Mouse (Mus musculus) testis, adult 2 months (tissue): Measurements from ENCODE around the gene Aebp1.

Experiments
- CTCF ChIP-seq: fragments of 200-500 bp; IDR thresholded peaks from 2 replicates; pipeline ENCODE4 v1.5.1; 2012; ENCODE audit warnings: low read depth, mild to moderate bottlenecking, inconsistent platforms, low read length, moderate library complexity; ENCODE audit not compliant: control insufficient read depth, insufficient read depth, insufficient replicate concordance
- POLR2A ChIP-seq: fragments of 200-500 bp; IDR thresholded peaks from 2 replicates; pipeline ENCODE4 v1.6.1; 2012; ENCODE audit warnings: low read depth, mild to moderate bottlenecking, inconsistent platforms, low read length, moderate library complexity; ENCODE audit not compliant: control insufficient read depth

DNA sequence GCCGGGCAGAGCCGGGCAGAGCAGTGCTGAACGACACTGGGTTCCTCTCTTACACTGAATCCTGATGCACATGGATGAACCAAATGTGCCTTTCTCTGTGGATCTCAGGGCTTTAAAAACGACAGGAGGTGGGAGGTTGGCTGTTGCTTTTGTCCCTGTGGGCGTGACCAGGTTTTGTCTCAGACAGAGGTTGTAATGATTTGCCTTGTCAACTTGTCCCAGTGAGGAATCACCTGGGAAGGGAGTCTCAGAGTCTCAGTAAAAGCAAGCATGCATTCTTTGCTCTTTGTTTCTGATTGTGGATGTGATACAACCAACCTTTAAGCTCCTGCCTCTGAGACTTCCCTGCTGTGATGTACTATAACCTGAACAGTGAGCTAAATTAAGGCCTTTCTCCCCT lies 45.3 kb downstream of the Aebp1 start:
- no peak for TF ChIP-seq CTCF
- TF ChIP-seq POLR2A = no peak
